ENCODE assay signal across 18 mouse cellular contexts in the genomic region with DNA sequence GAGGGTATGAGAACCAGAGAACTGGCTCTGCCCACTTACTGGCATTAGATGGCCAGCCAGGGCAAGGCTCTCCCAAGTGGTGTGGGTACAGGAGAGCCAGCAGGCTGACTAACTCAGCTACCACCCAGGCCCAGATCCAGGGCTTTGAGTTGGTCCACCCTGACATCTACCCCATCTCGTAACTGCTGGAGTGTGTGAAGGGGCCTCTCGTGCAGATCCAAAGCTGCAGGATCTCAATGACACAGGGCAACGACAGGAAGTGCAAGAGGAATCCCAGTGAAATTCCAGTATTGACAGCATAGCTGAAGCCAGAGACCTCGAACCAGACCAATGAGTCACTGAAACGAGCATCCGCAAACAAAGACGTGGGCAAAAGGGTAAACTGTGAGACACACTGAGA.
"Had no signal": no experiment of that assay in that cellular context is flagged by ENCODE, and none has a peak within 500 bp of the region (broad histone marks: within the 10 kb centered on the region; RNA-seq: fewer than 3 reads in every experiment).

No protein-coding gene starts in this region.

- DNase-seq: kidney, adult 9 months; kidney, postnatal 25 days; layer of hippocampus, postnatal 36 days; liver, embryonic 13.5 days; retina, postnatal 1 day; right cerebral cortex, postnatal 25 days; spleen, adult 18-20 months; thymus, adult 18-20 months; thymus, postnatal 36 days had no signal

- H3K27me3 ChIP-seq: liver, embryonic 13.5 days; midbrain, embryonic 13.5 days; neural tube, embryonic 13.5 days; stomach, embryonic 15.5 days had no signal

- H3K27ac ChIP-seq: kidney, postnatal 0 days; layer of hippocampus, adult 2 months; left cerebral cortex, adult 2 months; liver, embryonic 13.5 days; midbrain, embryonic 13.5 days; neural tube, embryonic 13.5 days; stomach, embryonic 15.5 days had no signal

- H3K9ac ChIP-seq: liver, embryonic 13.5 days; midbrain, embryonic 13.5 days; neural tube, embryonic 13.5 days; stomach, embryonic 15.5 days had no signal

- H3K9me3 ChIP-seq: liver, embryonic 13.5 days; midbrain, embryonic 13.5 days; neural tube, embryonic 13.5 days; stomach, embryonic 15.5 days had no signal

- H3K4me1 ChIP-seq: liver, embryonic 13.5 days; stomach, embryonic 15.5 days had no signal

- H3K4me3 ChIP-seq: layer of hippocampus, adult 2 months; left cerebral cortex, adult 2 months; liver, embryonic 13.5 days; midbrain, embryonic 13.5 days; myocyte; neural tube, embryonic 13.5 days; stomach, embryonic 15.5 days had no signal

- H3K4me2 ChIP-seq: liver, embryonic 13.5 days; midbrain, embryonic 13.5 days; neural tube, embryonic 13.5 days; stomach, embryonic 15.5 days had no signal

- ATAC-seq: intestine, postnatal 0 days; midbrain, embryonic 13.5 days; midbrain, embryonic 16.5 days had no signal

- H3K36me3 ChIP-seq: liver, embryonic 13.5 days; midbrain, embryonic 13.5 days; neural tube, embryonic 13.5 days; stomach, embryonic 15.5 days had no signal
